Mouse (Mus musculus): ENCODE measurements around the gene Fcgr4. TPM values are rescaled to one million over a fixed set of nuclear protein-coding genes. Genes with fewer than 3 reads are reported as not detected.
A peak's percentile ranks its signal among the peaks of the same experiment; 100 is the strongest.
"Not testable (repeated sequence)": the region's sequence is repeated elsewhere in the genome, so short reads cannot be mapped to it uniquely, and the experiment has no call there.

Gene Fcgr4
- polyA plus RNA-seq, 1 experiment from 2014 or later = 0.81 TPM

GRCm38 (mm10) chr1:171074283-171074682 lies 55.6 kb downstream of the Fcgr4 start:
- H3K4me1 ChIP-seq (ENCODE audit: control insufficient read depth, insufficient read depth, low read length); H3K4me2 ChIP-seq (ENCODE audit: low read depth, low read length); H3K27ac ChIP-seq (replicated peaks; ENCODE audit: low read depth, low read length); H3K9ac ChIP-seq (ENCODE audit: low read depth, low read length); H3K36me3 ChIP-seq (ENCODE audit: control insufficient read depth, insufficient read depth, low read length); H3K4me3 ChIP-seq (ENCODE audit: low read depth, low read length); H3K9me3 ChIP-seq (ENCODE audit: control insufficient read depth, low read length): not testable (repeated sequence)
- 21% methylated on average over 4 of the region's 10 CpGs for WGBS
- ATAC-seq (ENCODE audit: low read depth) (peak; percentile 27), DNase-seq (ENCODE audit: low spot score) (peak; percentile 60)
- peaks cover 33% of the 10 kb centered on the region for H3K27me3 ChIP-seq (replicated peaks; ENCODE audit: control insufficient read depth, insufficient read depth, low read length)

GRCm38 (mm10) chr1:171076176-171076575 lies 57.5 kb downstream of the Fcgr4 start:
- not testable (repeated sequence) for ATAC-seq (ENCODE audit: low read depth); H3K27ac ChIP-seq (replicated peaks; ENCODE audit: low read depth, low read length)
- 71% methylated on average over 1 of the region's 5 CpGs for WGBS

GRCm38 (mm10) chr1:171077192-171077591 lies 58.5 kb downstream of the Fcgr4 start:
- WGBS = 33% methylated on average over 5 of the region's 5 CpGs
- not testable (repeated sequence) for H3K4me1 ChIP-seq (ENCODE audit: control insufficient read depth, insufficient read depth, low read length); H3K9me3 ChIP-seq (ENCODE audit: control insufficient read depth, low read length); H3K4me3 ChIP-seq (ENCODE audit: low read depth, low read length); DNase-seq (ENCODE audit: low spot score); ATAC-seq (ENCODE audit: low read depth); H3K36me3 ChIP-seq (ENCODE audit: control insufficient read depth, insufficient read depth, low read length); H3K4me2 ChIP-seq (ENCODE audit: low read depth, low read length); H3K27ac ChIP-seq (replicated peaks; ENCODE audit: low read depth, low read length); H3K9ac ChIP-seq (ENCODE audit: low read depth, low read length)
- H3K27me3 ChIP-seq (replicated peaks; ENCODE audit: control insufficient read depth, insufficient read depth, low read length) = peaks cover 23% of the 10 kb centered on the region

More at GRCm38 (mm10) chr1:171076176-171076575, 57.5 kb downstream of the Fcgr4 start:
- not testable (repeated sequence) for DNase-seq (ENCODE audit: low spot score); H3K9ac ChIP-seq (ENCODE audit: low read depth, low read length); H3K4me3 ChIP-seq (ENCODE audit: low read depth, low read length); H3K9me3 ChIP-seq (ENCODE audit: control insufficient read depth, low read length); H3K4me2 ChIP-seq (ENCODE audit: low read depth, low read length); H3K4me1 ChIP-seq (ENCODE audit: control insufficient read depth, insufficient read depth, low read length); H3K36me3 ChIP-seq (ENCODE audit: control insufficient read depth, insufficient read depth, low read length)
- H3K27me3 ChIP-seq (replicated peaks; ENCODE audit: control insufficient read depth, insufficient read depth, low read length) = peaks cover 21% of the 10 kb centered on the region

GRCm38 (mm10) chr1:171077955-171078354 lies 59.2 kb downstream of the Fcgr4 start:
- Histone ChIP-seq H3K27me3 (replicated peaks; ENCODE audit: control insufficient read depth, insufficient read depth, low read length) (peaks cover 23% of the 10 kb centered on the region), H3K9ac (ENCODE audit: low read depth, low read length) (0 out of 2 replicates have a peak overlapping the region, but pooled peaks have one; percentile 34), H3K4me3 (ENCODE audit: low read depth, low read length) (peak overlapping the region; percentile 16; the same call in 1 of the 2 replicates), H3K4me2 (ENCODE audit: low read depth, low read length) (peak overlapping the region; percentile 36)
- H3K9me3 ChIP-seq (ENCODE audit: control insufficient read depth, low read length); DNase-seq (ENCODE audit: low spot score); H3K36me3 ChIP-seq (ENCODE audit: control insufficient read depth, insufficient read depth, low read length); H3K4me1 ChIP-seq (ENCODE audit: control insufficient read depth, insufficient read depth, low read length); H3K27ac ChIP-seq (replicated peaks; ENCODE audit: low read depth, low read length): not testable (repeated sequence)
- WGBS = 4% methylated on average over 11 of the region's 27 CpGs
- peak; percentile 16 for ATAC-seq (ENCODE audit: low read depth)

- 25% methylated on average over 11 of the region's 12 CpGs for WGBS
- H3K4me1 ChIP-seq (ENCODE audit: control insufficient read depth, insufficient read depth, low read length); ATAC-seq (ENCODE audit: low read depth); H3K4me3 ChIP-seq (ENCODE audit: low read depth, low read length); H3K36me3 ChIP-seq (ENCODE audit: control insufficient read depth, insufficient read depth, low read length); H3K9me3 ChIP-seq (ENCODE audit: control insufficient read depth, low read length); H3K27ac ChIP-seq (replicated peaks; ENCODE audit: low read depth, low read length); DNase-seq (ENCODE audit: low spot score); H3K9ac ChIP-seq (ENCODE audit: low read depth, low read length): not testable (repeated sequence)
- H3K4me2 ChIP-seq (ENCODE audit: low read depth, low read length) = peak overlapping the region; percentile 20; the same call in 1 of the 2 replicates
- H3K27me3 ChIP-seq (replicated peaks; ENCODE audit: control insufficient read depth, insufficient read depth, low read length) = peaks cover 23% of the 10 kb centered on the region
Observed at GRCm38 (mm10) chr1:171078419-171078818, 59.7 kb downstream of the Fcgr4 start.

GRCm38 (mm10) chr1:171079345-171079744 lies 60.6 kb downstream of the Fcgr4 start:
- peaks cover 17% of the 10 kb centered on the region for H3K27me3 ChIP-seq (replicated peaks; ENCODE audit: control insufficient read depth, insufficient read depth, low read length)
- H3K9ac ChIP-seq (ENCODE audit: low read depth, low read length); H3K9me3 ChIP-seq (ENCODE audit: control insufficient read depth, low read length); H3K27ac ChIP-seq (replicated peaks; ENCODE audit: low read depth, low read length); H3K4me1 ChIP-seq (ENCODE audit: control insufficient read depth, insufficient read depth, low read length); H3K4me3 ChIP-seq (ENCODE audit: low read depth, low read length); H3K4me2 ChIP-seq (ENCODE audit: low read depth, low read length); DNase-seq (ENCODE audit: low spot score); H3K36me3 ChIP-seq (ENCODE audit: control insufficient read depth, insufficient read depth, low read length): not testable (repeated sequence)
- WGBS = no CpG with 5 or more reads among the region's 35 CpGs
- ATAC-seq (ENCODE audit: low read depth) = peak; percentile 72

Small RNA genes within 50 kb of the gene (microRNA-seq; reads per million reads assigned to microRNA genes)
- gene Gm27552 (ENCODE audit: borderline number of aligned reads) = not detected
- 1.2 reads per million for gene Mir6546 (ENCODE audit: borderline number of aligned reads)

Other genes with a start within 250 kb of the Fcgr4 start
- 10.8 and 11.7 TPM in 2 replicates for gene Atf6, start 151.1 kb upstream of the Fcgr4 start, polyA plus RNA-seq (2014; fragmentation: Nextera tagmentation; extraction: Ambion mirVana)
- 1.1 and 1.5 TPM in 2 replicates for gene Gm26620, start 133.9 kb upstream of the Fcgr4 start, polyA plus RNA-seq (2014; fragmentation: Nextera tagmentation; extraction: Ambion mirVana)
- 43.7 and 44.7 TPM in 2 replicates for gene Dusp12, start 133.4 kb upstream of the Fcgr4 start, polyA plus RNA-seq (2014; fragmentation: Nextera tagmentation; extraction: Ambion mirVana)
- not detected in 2 replicates for gene Fcrlb, start 106.0 kb upstream of the Fcgr4 start, polyA plus RNA-seq (2014; fragmentation: Nextera tagmentation; extraction: Ambion mirVana)
- not detected in 2 replicates for gene Fcrla, start 91.3 kb upstream of the Fcgr4 start, polyA plus RNA-seq (2014; fragmentation: Nextera tagmentation; extraction: Ambion mirVana)
- 1.6 and 3.2 TPM in 2 replicates for gene Fcgr2b, start 42.4 kb upstream of the Fcgr4 start, polyA plus RNA-seq (2014; fragmentation: Nextera tagmentation; extraction: Ambion mirVana)
- 20.5 and 25.0 TPM in 2 replicates for gene Fcgr3, start 46.0 kb downstream of the Fcgr4 start, polyA plus RNA-seq (2014; fragmentation: Nextera tagmentation; extraction: Ambion mirVana)
- 4.4 and 12.3 TPM in 2 replicates for gene Cfap126, start 95.0 kb downstream of the Fcgr4 start, polyA plus RNA-seq (2014; fragmentation: Nextera tagmentation; extraction: Ambion mirVana)
- gene Sdhc, start 131.7 kb downstream of the Fcgr4 start, polyA plus RNA-seq (2014; fragmentation: Nextera tagmentation; extraction: Ambion mirVana) = 276 and 291 TPM in 2 replicates
- 9.6 and 11.2 TPM in 2 replicates for gene Mpz, start 131.8 kb downstream of the Fcgr4 start, polyA plus RNA-seq (2014; fragmentation: Nextera tagmentation; extraction: Ambion mirVana)
- gene Pcp4l1, start 177.3 kb downstream of the Fcgr4 start, polyA plus RNA-seq (2014; fragmentation: Nextera tagmentation; extraction: Ambion mirVana) = 11.3 and 14.7 TPM in 2 replicates
- gene Nr1i3, start 195.1 kb downstream of the Fcgr4 start, polyA plus RNA-seq (2014; fragmentation: Nextera tagmentation; extraction: Ambion mirVana) = 0.15 and 0.17 TPM in 2 replicates
- 25.4 and 28.7 TPM in 2 replicates for gene Tomm40l, start 203.6 kb downstream of the Fcgr4 start, polyA plus RNA-seq (2014; fragmentation: Nextera tagmentation; extraction: Ambion mirVana)
- 1.9 TPM in 2 replicates for gene Apoa2, start 206.1 kb downstream of the Fcgr4 start, polyA plus RNA-seq (2014; fragmentation: Nextera tagmentation; extraction: Ambion mirVana)
- 92.7 and 100 TPM in 2 replicates for gene Fcer1g, start 215.4 kb downstream of the Fcgr4 start, polyA plus RNA-seq (2014; fragmentation: Nextera tagmentation; extraction: Ambion mirVana)
- gene Adamts4, start 231.5 kb downstream of the Fcgr4 start, polyA plus RNA-seq (2014; fragmentation: Nextera tagmentation; extraction: Ambion mirVana) = 11.7 and 13.1 TPM in 2 replicates
- gene Ndufs2, start 232.5 kb downstream of the Fcgr4 start, polyA plus RNA-seq (2014; fragmentation: Nextera tagmentation; extraction: Ambion mirVana) = 233 and 246 TPM in 2 replicates

All from embryonic facial prominence, embryonic 14.5 days (tissue).